Mouse (Mus musculus) layer of hippocampus, adult 18-20 months (tissue): ENCODE data around the gene Npw. TPM values are rescaled to one million over a fixed set of nuclear protein-coding genes. Genes with fewer than 3 reads are reported as not detected.

Source experiments
- total RNA-seq, 2 experiments: library from RNA; stranded (reverse); gene quantifications; 2 replicates each; pipeline ENCODE4 v1.2.3; 2021

The Npw gene
- total RNA-seq, 2 experiments from 2014 or later: 1.3 to 2.0 TPM

Other genes starting within 250 kb of the Npw start
- gene Rnps1, start 243.9 kb downstream of the Npw start, total RNA-seq: 100 to 1,000 TPM; 123 to 124 TPM
- gene Eci1, start 231.8 kb downstream of the Npw start, total RNA-seq: 10 to 100 TPM; 27.3 to 34.2 TPM
- 10 to 100 TPM in 1 of 2 experiments, 1 to 10 TPM in 1; 9.6 to 11.4 TPM for gene Dnase1l2, start 215.4 kb downstream of the Npw start, total RNA-seq
- gene E4f1, start 188.1 kb downstream of the Npw start, total RNA-seq: 10 to 100 TPM; 32.3 to 37.9 TPM
- 10 to 100 TPM; 61.6 to 64.6 TPM for gene Pgp, start 188.1 kb downstream of the Npw start, total RNA-seq
- 1 to 10 TPM; 2.0 to 2.8 TPM for gene Bricd5, start 184.6 kb downstream of the Npw start, total RNA-seq
- gene Mlst8, start 179.4 kb downstream of the Npw start, total RNA-seq: 10 to 100 TPM; 42.5 to 42.9 TPM
- gene Caskin1, start 169.9 kb downstream of the Npw start, total RNA-seq: 100 to 1,000 TPM; 153 to 157 TPM
- gene Traf7, start 130.5 kb downstream of the Npw start, total RNA-seq: 10 to 100 TPM; 79.3 to 84.6 TPM
- gene Rab26, start 124.2 kb downstream of the Npw start, total RNA-seq: 10 to 100 TPM; 69.7 to 75.6 TPM
- gene Pkd1, start 108.6 kb downstream of the Npw start, total RNA-seq: 10 to 100 TPM; 78.8 to 80.0 TPM
- gene Tsc2, start 25.8 kb downstream of the Npw start, total RNA-seq: 100 to 1,000 TPM; 182 to 189 TPM
- 1 to 10 TPM; 4.9 to 6.1 TPM for gene Nthl1, start 25.8 kb downstream of the Npw start, total RNA-seq
- gene Slc9a3r2, start 8.1 kb downstream of the Npw start, total RNA-seq: 10 to 100 TPM; 39.7 to 41.0 TPM
- 10 to 100 TPM; 39.6 to 42.8 TPM for gene Zfp598, start 11.2 kb upstream of the Npw start, total RNA-seq
- 100 to 1,000 TPM; 159 to 169 TPM for gene Syngr3, start 31.5 kb upstream of the Npw start, total RNA-seq
- 10 to 100 TPM; 18.8 to 23.1 TPM for gene Gfer, start 37.7 kb upstream of the Npw start, total RNA-seq
- 1 to 10 TPM; 3.2 to 3.7 TPM for gene Noxo1, start 37.8 kb upstream of the Npw start, total RNA-seq
- 10 to 100 TPM; 31.7 to 32.5 TPM for gene Tbl3, start 49.2 kb upstream of the Npw start, total RNA-seq
- under 1 TPM in 1 of 2 experiments, not detected in 1; 0.27 TPM for gene Rnf151, start 59.6 kb upstream of the Npw start, total RNA-seq
- 100 to 1,000 TPM; 318 to 320 TPM for gene Rps2, start 59.7 kb upstream of the Npw start, total RNA-seq
- 100 to 1,000 TPM; 226 to 238 TPM for gene Ndufb10, start 66.0 kb upstream of the Npw start, total RNA-seq
- under 1 TPM; 0.27 to 0.43 TPM for gene Rpl3l, start 69.4 kb upstream of the Npw start, total RNA-seq
- gene Msrb1, start 78.2 kb upstream of the Npw start, total RNA-seq: 10 to 100 TPM; 41.3 to 45.5 TPM
- under 1 TPM; 0.35 to 0.38 TPM for gene Hs3st6, start 94.5 kb upstream of the Npw start, total RNA-seq
- not detected for gene Meiob, start 145.8 kb upstream of the Npw start, total RNA-seq
- 100 to 1,000 TPM; 129 TPM for gene Hagh, start 181.7 kb upstream of the Npw start, total RNA-seq
- 10 to 100 TPM; 21.4 to 21.7 TPM for gene Fahd1, start 191.9 kb upstream of the Npw start, total RNA-seq
- not detected for gene Igfals, start 207.5 kb upstream of the Npw start, total RNA-seq
- gene Nubp2, start 227.9 kb upstream of the Npw start, total RNA-seq: 10 to 100 TPM; 32.3 to 33.5 TPM
- gene Spsb3, start 228.2 kb upstream of the Npw start, total RNA-seq: 10 to 100 TPM; 47.5 to 48.3 TPM
- 10 to 100 TPM; 52.0 to 53.1 TPM for gene Eme2, start 236.6 kb upstream of the Npw start, total RNA-seq
- 10 to 100 TPM; 75.4 to 78.6 TPM for gene Mrps34, start 236.7 kb upstream of the Npw start, total RNA-seq
- gene Nme3, start 238.0 kb upstream of the Npw start, total RNA-seq: 10 to 100 TPM; 60.7 to 61.2 TPM